ENCODE assay signal across 10 mouse cellular contexts in the genomic region with DNA sequence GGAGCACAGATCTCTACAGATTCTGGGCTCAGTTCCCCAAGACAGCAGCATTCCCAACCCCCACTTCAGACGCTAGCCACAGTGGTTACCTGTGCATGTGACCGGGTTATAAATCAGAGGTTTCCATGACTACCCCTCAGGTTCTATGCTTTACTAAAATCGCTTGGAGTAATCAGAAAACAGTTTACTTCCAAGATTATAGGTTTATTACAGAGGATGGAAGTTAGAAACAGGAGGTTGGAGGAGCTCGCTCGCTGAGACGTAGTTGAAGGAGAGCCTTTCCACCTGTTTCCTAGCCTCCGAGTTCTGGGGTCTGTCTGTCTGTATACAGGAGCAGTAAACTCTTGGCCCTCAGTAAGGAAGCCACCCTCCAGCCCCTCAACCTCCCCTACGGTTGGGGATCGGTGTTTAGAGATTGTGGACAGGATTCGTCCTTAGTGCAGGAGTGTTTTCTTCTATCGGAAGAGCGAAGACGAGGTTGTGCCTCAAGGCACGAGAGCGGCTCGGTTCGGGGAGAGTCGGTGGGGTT. TPM values are rescaled to one million over a fixed set of nuclear protein-coding genes. Genes with fewer than 3 reads are reported as not detected.
A peak's percentile ranks its signal among the peaks of the same experiment; 100 is the strongest.
DNase-seq lines count a peak whose midpoint lies in the region; ATAC-seq and TF ChIP-seq lines count a peak whose summit lies in the region.
"Had no signal": no experiment of that assay in that cellular context is flagged by ENCODE, and none has a peak within 500 bp of the region (broad histone marks: within the 10 kb centered on the region; RNA-seq: fewer than 3 reads in every experiment).

No protein-coding gene starts in this region.

- no peaks in the 10 kb centered on the region for H3K4me1 ChIP-seq in lung, postnatal 0 days (ENCODE audit: insufficient read depth, low read depth, low read length)
- H3K4me1 ChIP-seq in forebrain, embryonic 13.5 days, result peaks cover 27% of the 10 kb centered on the region
- peaks cover 3% of the 10 kb centered on the region; the same call in 1 of the 2 replicates for H3K4me1 ChIP-seq in limb, embryonic 13.5 days
- H3K4me1 ChIP-seq in stomach, postnatal 0 days (replicated peaks; ENCODE audit: control insufficient read depth, insufficient read depth), result no peaks in the 10 kb centered on the region

- H3K9me3 ChIP-seq in lung, postnatal 0 days (ENCODE audit: low read length), result peaks cover 4% of the 10 kb centered on the region; the same call in 1 of the 2 replicates
- H3K9me3 ChIP-seq in forebrain, embryonic 13.5 days (replicated peaks), result no peaks in the 10 kb centered on the region
- no peaks in the 10 kb centered on the region for H3K9me3 ChIP-seq in limb, embryonic 13.5 days
- H3K9me3 ChIP-seq in stomach, postnatal 0 days (ENCODE audit: control insufficient read depth, low read length), result no peaks in the 10 kb centered on the region

- no peak overlapping the region for H3K27ac ChIP-seq in lung, postnatal 0 days (ENCODE audit: low read length)
- peak overlapping the region; percentile 79 for H3K27ac ChIP-seq in forebrain, embryonic 13.5 days
- H3K27ac ChIP-seq in limb, embryonic 13.5 days, result no peak overlapping the region
- no peak overlapping the region for H3K27ac ChIP-seq in stomach, postnatal 0 days (replicated peaks)
- H3K27ac ChIP-seq: liver, embryonic 14.5 days had no signal

- no peak for TF ChIP-seq CTCF in lung, postnatal 0 days (IDR thresholded peaks at IDR 0.05)
- no peak for TF ChIP-seq CTCF in stomach, postnatal 0 days (IDR thresholded peaks at IDR 0.05; ENCODE audit: low read depth)

- peaks cover 65% of the 10 kb centered on the region for H3K27me3 ChIP-seq in lung, postnatal 0 days (replicated peaks; ENCODE audit: insufficient read depth, low read length)
- H3K27me3 ChIP-seq in forebrain, embryonic 13.5 days, result peaks cover 65% of the 10 kb centered on the region
- H3K27me3 ChIP-seq in limb, embryonic 13.5 days, result peaks cover 90% of the 10 kb centered on the region
- H3K27me3 ChIP-seq in stomach, postnatal 0 days (ENCODE audit: control insufficient read depth, insufficient read depth, low read length), result peaks cover 8% of the 10 kb centered on the region

- no peak for DNase-seq in lung, postnatal 0 days (ENCODE audit: low spot score)
- no peak for DNase-seq in lung, postnatal 4 days
- no peak for DNase-seq in stomach, postnatal 0 days (ENCODE audit: low spot score)
- no peak for DNase-seq in right cerebral cortex, postnatal 14 days
- DNase-seq in left cerebral cortex, postnatal 10 days (ENCODE audit: extremely low spot score in 1 of 2, low spot score in 2 of 2), result no peak
- DNase-seq: right cerebral cortex, adult 18-20 months had no signal

- H3K36me3 ChIP-seq in lung, postnatal 0 days (ENCODE audit: insufficient read depth, low read length), result no peaks in the 10 kb centered on the region
- H3K36me3 ChIP-seq in forebrain, embryonic 13.5 days (ENCODE audit: poor library complexity, severe bottlenecking), result no peaks in the 10 kb centered on the region
- no peaks in the 10 kb centered on the region for H3K36me3 ChIP-seq in limb, embryonic 13.5 days
- no peaks in the 10 kb centered on the region for H3K36me3 ChIP-seq in stomach, postnatal 0 days (ENCODE audit: control insufficient read depth, insufficient read depth, low read length)

- intact Hi-C loops in left cerebral cortex, postnatal 10 days (cut with DNase I), result no loop called here

- peak overlapping the region; percentile 47 for H3K4me2 ChIP-seq in lung, postnatal 0 days (replicated peaks; ENCODE audit: low read depth, low read length)
- H3K4me2 ChIP-seq in forebrain, embryonic 13.5 days, result peak overlapping the region; percentile 67
- peak overlapping the region; percentile 66 for H3K4me2 ChIP-seq in limb, embryonic 13.5 days (replicated peaks)
- peak overlapping the region; percentile 46 for H3K4me2 ChIP-seq in stomach, postnatal 0 days (replicated peaks; ENCODE audit: low read depth)

- WGBS in lung, postnatal 0 days, result 2% methylated on average over 18 of the region's 18 CpGs
- WGBS in forebrain, embryonic 13.5 days, result 1% methylated on average over 18 of the region's 18 CpGs
- WGBS in limb, embryonic 13.5 days, result under 1% methylated on average over 18 of the region's 18 CpGs
- whole genome bisulfite sequencing in stomach, postnatal 0 days, result 3% methylated on average over 18 of the region's 18 CpGs

- peak overlapping the region; percentile 24; the same call in 1 of the 2 replicates for H3K4me3 ChIP-seq in lung, postnatal 0 days (ENCODE audit: low read depth, low read length)
- peak overlapping the region; percentile 37 for H3K4me3 ChIP-seq in forebrain, embryonic 13.5 days
- H3K4me3 ChIP-seq in limb, embryonic 13.5 days, result peak overlapping the region; percentile 33
- peak overlapping the region; percentile 23 for H3K4me3 ChIP-seq in stomach, postnatal 0 days (ENCODE audit: low read depth, low read length)

- no peak overlapping the region for H3K9ac ChIP-seq in lung, postnatal 0 days (replicated peaks; ENCODE audit: low read depth)
- peak overlapping the region; percentile 64 for H3K9ac ChIP-seq in forebrain, embryonic 13.5 days
- peak overlapping the region; percentile 32; the same call in 1 of the 2 replicates for H3K9ac ChIP-seq in limb, embryonic 13.5 days
- no peak overlapping the region for H3K9ac ChIP-seq in stomach, postnatal 0 days (ENCODE audit: low read length)
- H3K9ac ChIP-seq: liver, embryonic 14.5 days had no signal

- no peak for ATAC-seq in lung, postnatal 0 days
- ATAC-seq in forebrain, embryonic 13.5 days, result peak; percentile 31; the same call in 1 of the 2 replicates
- no peak for ATAC-seq in limb, embryonic 13.5 days (ENCODE audit: low FRiP score, low read depth)
- ATAC-seq in stomach, postnatal 0 days (ENCODE audit: low FRiP score, low TSS enrichment), result no peak

- TF ChIP-seq EP300 in lung, postnatal 0 days (IDR thresholded peaks at IDR 0.05), result no peak
- TF ChIP-seq EP300 in stomach, postnatal 0 days (optimal IDR thresholded peaks at IDR 0.05), result no peak

RNA-seq across cellular contexts. Expression of gene Zdbf2, which starts 25.2 kb away (rescaled TPM):
- polyA plus RNA-seq in lung, postnatal 0 days (2015; fragmentation: Nextera tagmentation; extraction: Ambion mirVana), result 2.6 and 3.1 TPM in 2 replicates
- 41.7 and 43.7 TPM in 2 replicates for polyA plus RNA-seq in forebrain, embryonic 13.5 days (2015; fragmentation: Nextera tagmentation; extraction: Ambion mirVana)
- polyA plus RNA-seq in limb, embryonic 13.5 days (2015; fragmentation: Nextera tagmentation; extraction: Ambion mirVana), result 14.9 and 16.3 TPM in 2 replicates
- polyA plus RNA-seq in stomach, postnatal 0 days (2015; fragmentation: Nextera tagmentation; extraction: Ambion mirVana), result 2.2 and 2.3 TPM in 2 replicates
- total RNA-seq in left cerebral cortex, postnatal 10 days (2021), result 10 to 100 TPM; 20.3 to 21.7 TPM

RNA-seq across cellular contexts. Expression of gene Gpr1, which starts 33.6 kb away (rescaled TPM):
- 0.10 TPM in 1 of 2 replicates, not detected in the other for polyA plus RNA-seq in lung, postnatal 0 days (2015; fragmentation: Nextera tagmentation; extraction: Ambion mirVana)
- polyA plus RNA-seq in forebrain, embryonic 13.5 days (2015; fragmentation: Nextera tagmentation; extraction: Ambion mirVana), result 0.14 and 0.48 TPM in 2 replicates
- polyA plus RNA-seq in limb, embryonic 13.5 days (2015; fragmentation: Nextera tagmentation; extraction: Ambion mirVana), result 0.22 and 0.25 TPM in 2 replicates
- polyA plus RNA-seq in stomach, postnatal 0 days (2015; fragmentation: Nextera tagmentation; extraction: Ambion mirVana), result 0.05 and 0.11 TPM in 2 replicates
- under 1 TPM; 0.34 to 0.94 TPM for total RNA-seq in left cerebral cortex, postnatal 10 days (2021)
- total RNA-seq: heart, postnatal 4 days had no signal
- polyA plus RNA-seq: liver, embryonic 14.5 days had no signal

Comparison
In these comparisons a context has a peak if more than half of its experiments do, and no peak if none do; other contexts are left out.
1. H3K9ac ChIP-seq: peak in forebrain, embryonic 13.5 days (single experiment) and limb, embryonic 13.5 days (single experiment); none in lung, postnatal 0 days (single experiment) and stomach, postnatal 0 days (single experiment).
2. Peak in every context shown above with its lines, with median percentiles within 50 percentile points of each other: H3K4me2 ChIP-seq and H3K4me3 ChIP-seq.